Mouse (Mus musculus) small intestine, adult 2 months (tissue): ENCODE measurements around the gene Ltbp3.

Experiments used
- CTCF ChIP-seq: fragments of 200-500 bp; IDR thresholded peaks from 2 replicates; pipeline ENCODE4 v1.5.1; 2012; ENCODE audit warnings: low read depth, mild to moderate bottlenecking, control low read depth, inconsistent platforms, low read length, moderate library complexity, mixed read lengths; ENCODE audit not compliant: insufficient replicate concordance, insufficient read length; ENCODE audit errors: extremely low read depth
- POLR2A ChIP-seq: fragments of 200-500 bp; IDR thresholded peaks from 2 replicates; pipeline ENCODE4 v1.6.1; 2012; ENCODE audit warnings: low read depth, mild to moderate bottlenecking, control low read depth, inconsistent platforms, low read length, moderate library complexity

- no peak for TF ChIP-seq CTCF
- no peak for TF ChIP-seq POLR2A
Measured at GRCm38 (mm10) chr19:5721233-5721632, 19.5 kb upstream of the Ltbp3 start.
